Mouse (Mus musculus) limb, embryonic 15.5 days (tissue): Measurements from ENCODE around the gene Dusp18. TPM values are rescaled to one million over a fixed set of nuclear protein-coding genes. Genes with fewer than 3 reads are reported as not detected.

Experiments
- ATAC-seq: fragments of 200-750 bp; cut with Nextera tagmentation; 2 replicates; pipeline ENCODE4 v1.8.0; 2017; ENCODE audit warnings: low read depth, moderate TSS enrichment; ENCODE audit not compliant: insufficient number of reproducible peaks, low FRiP score, low TSS enrichment
- H3K27ac ChIP-seq: fragments of 300-500 bp; sonication (generic); 2 replicates; pipeline ENCODE4 v1.5.1; 2015; ENCODE audit warnings: moderate library complexity, mild to moderate bottlenecking, inconsistent platforms
- H3K27me3 ChIP-seq: fragments of 300-500 bp; sonication (generic); 2 replicates; pipeline ENCODE4 v1.6.1; 2015; ENCODE audit warnings: inconsistent platforms
- H3K36me3 ChIP-seq: fragments of 300-500 bp; sonication (generic); 2 replicates; pipeline ENCODE4 v1.6.1; 2015; ENCODE audit warnings: inconsistent platforms
- H3K4me1 ChIP-seq: fragments of 300-500 bp; sonication (generic); 2 replicates; pipeline ENCODE4 v1.6.1; 2015; ENCODE audit warnings: inconsistent platforms
- H3K4me2 ChIP-seq: fragments of 300-500 bp; sonication (generic); 2 replicates; pipeline ENCODE4 v1.6.1; 2015; ENCODE audit warnings: mild to moderate bottlenecking, inconsistent platforms
- H3K4me3 ChIP-seq: fragments of 300-500 bp; sonication (generic); 2 replicates; pipeline ENCODE4 v1.5.1; 2015; ENCODE audit warnings: mild to moderate bottlenecking, inconsistent platforms
- H3K9ac ChIP-seq: fragments of 300-500 bp; sonication (generic); 2 replicates; pipeline ENCODE4 v1.6.1; 2015; ENCODE audit warnings: inconsistent platforms
- H3K9me3 ChIP-seq: fragments of 300-500 bp; sonication (generic); 2 replicates; pipeline ENCODE4 v1.6.1; 2016; ENCODE audit warnings: inconsistent platforms
- WGBS: fragments of 180-500 bp; shearing (Covaris S2); methylation state at CpG from one replicate; pipeline ENCODE4 v1.1.7; 2015; 5-methylcytosine and 5-hydroxymethylcytosine counted together
- polyA plus RNA-seq: library from polyadenylated mRNA; unstranded; fragments of >200 nt; fragmentation: Nextera tagmentation; extraction: Ambion mirVana; gene quantifications from 2 replicates; pipeline ENCODE4 v1.2.1, GENCODE M21; 2015

The Dusp18 gene
- polyA plus RNA-seq, result 7.6 and 9.0 TPM in 2 replicates

GRCm38 (mm10) chr11:3894406-3895281 is at the start of gene Dusp18, which contains the start of gene 4921536K21Rik:
Gene Dusp18 (plus strand): TSS chr11:3895240.
Gene 4921536K21Rik (minus strand): TSS chr11:3895098.
- Histone ChIP-seq H3K27me3 (no peaks in the 10 kb centered on the region), H3K4me2 (peak within 1 kb of the TSS; percentile 88), H3K9ac (peak within 1 kb of the TSS; percentile 37), H3K27ac (peak within 1 kb of the TSS; percentile 78), H3K36me3 (peaks cover 7% of the 10 kb centered on the region; the same call in 1 of the 2 replicates), H3K4me1 (peaks cover 9% of the 10 kb centered on the region), H3K4me3 (peak within 1 kb of the TSS; percentile 49), H3K9me3 (no peaks in the 10 kb centered on the region)
- ATAC-seq, result peak; percentile 84
- WGBS, result 3% methylated on average over 46 of the region's 46 CpGs

- H3K4me3 ChIP-seq, result no peak overlapping the region
- no peak overlapping the region for H3K9ac ChIP-seq
- no peaks in the 10 kb centered on the region for H3K36me3 ChIP-seq
- H3K9me3 ChIP-seq, result no peaks in the 10 kb centered on the region
- no peak for ATAC-seq
- WGBS, result 43% methylated on average over 2 of the region's 2 CpGs
- H3K4me2 ChIP-seq, result no peak overlapping the region
- no peak overlapping the region for H3K27ac ChIP-seq
- H3K4me1 ChIP-seq, result no peaks in the 10 kb centered on the region
- no peaks in the 10 kb centered on the region for H3K27me3 ChIP-seq
Measured at GRCm38 (mm10) chr11:3846351-3846750, 48.7 kb upstream of the Dusp18 start.

- no peak overlapping the region for H3K4me3 ChIP-seq
- H3K9ac ChIP-seq, result no peak overlapping the region
- no peak overlapping the region for H3K27ac ChIP-seq
- H3K4me1 ChIP-seq, result peaks cover 3% of the 10 kb centered on the region; the same call in 1 of the 2 replicates
- no peaks in the 10 kb centered on the region for H3K36me3 ChIP-seq
- H3K27me3 ChIP-seq, result no peaks in the 10 kb centered on the region
- ATAC-seq, result no peak
- no peak overlapping the region for H3K4me2 ChIP-seq
- no peaks in the 10 kb centered on the region for H3K9me3 ChIP-seq
- 79% methylated on average over 15 of the region's 15 CpGs for WGBS
Measured at GRCm38 (mm10) chr11:3849469-3850314, 45.3 kb upstream of the Dusp18 start.

- no peaks in the 10 kb centered on the region for H3K36me3 ChIP-seq
- ATAC-seq, result no peak
- no peak overlapping the region for H3K9ac ChIP-seq
- H3K27ac ChIP-seq, result no peak overlapping the region
- H3K4me3 ChIP-seq, result no peak overlapping the region
- peaks cover 3% of the 10 kb centered on the region; the same call in 1 of the 2 replicates for H3K4me1 ChIP-seq
- H3K27me3 ChIP-seq, result no peaks in the 10 kb centered on the region
- 70% methylated on average over 2 of the region's 2 CpGs for WGBS
- H3K4me2 ChIP-seq, result no peak overlapping the region
- H3K9me3 ChIP-seq, result no peaks in the 10 kb centered on the region
Measured at GRCm38 (mm10) chr11:3850315-3850614, 44.8 kb upstream of the Dusp18 start.

GRCm38 (mm10) chr11:3850746-3851277 is 44.2 kb upstream of the Dusp18 start:
- 64% methylated on average over 5 of the region's 5 CpGs for WGBS
- no peak for ATAC-seq
- no peak overlapping the region for H3K9ac ChIP-seq
- H3K27ac ChIP-seq, result no peak overlapping the region
- H3K4me3 ChIP-seq, result no peak overlapping the region
- no peaks in the 10 kb centered on the region for H3K27me3 ChIP-seq
- no peaks in the 10 kb centered on the region for H3K9me3 ChIP-seq
- H3K4me1 ChIP-seq, result peaks cover 3% of the 10 kb centered on the region; the same call in 1 of the 2 replicates
- no peak overlapping the region for H3K4me2 ChIP-seq
- H3K36me3 ChIP-seq, result no peaks in the 10 kb centered on the region

GRCm38 (mm10) chr11:3851872-3852271 is 43.2 kb upstream of the Dusp18 start:
- Histone ChIP-seq H3K36me3 (no peaks in the 10 kb centered on the region), H3K27me3 (no peaks in the 10 kb centered on the region), H3K4me3 (no peak overlapping the region), H3K27ac (no peak overlapping the region), H3K9me3 (no peaks in the 10 kb centered on the region), H3K9ac (no peak overlapping the region), H3K4me1 (peaks cover 3% of the 10 kb centered on the region; the same call in 1 of the 2 replicates), H3K4me2 (no peak overlapping the region)
- WGBS, result 72% methylated on average over 4 of the region's 4 CpGs
- ATAC-seq, result no peak

- no peaks in the 10 kb centered on the region for H3K36me3 ChIP-seq
- ATAC-seq, result no peak
- no peak overlapping the region for H3K9ac ChIP-seq
- H3K27me3 ChIP-seq, result no peaks in the 10 kb centered on the region
- H3K4me2 ChIP-seq, result no peak overlapping the region
- H3K9me3 ChIP-seq, result no peaks in the 10 kb centered on the region
- 92% methylated on average over 10 of the region's 10 CpGs for WGBS
- H3K4me1 ChIP-seq, result peaks cover 3% of the 10 kb centered on the region; the same call in 1 of the 2 replicates
- no peak overlapping the region for H3K4me3 ChIP-seq
- no peak overlapping the region for H3K27ac ChIP-seq
Measured at GRCm38 (mm10) chr11:3853031-3853430, 42.0 kb upstream of the Dusp18 start.

GRCm38 (mm10) chr11:3853481-3854034 is 41.5 kb upstream of the Dusp18 start:
- Histone ChIP-seq H3K9ac (no peak overlapping the region), H3K4me2 (no peak overlapping the region), H3K36me3 (no peaks in the 10 kb centered on the region), H3K9me3 (no peaks in the 10 kb centered on the region), H3K27ac (no peak overlapping the region), H3K4me3 (no peak overlapping the region), H3K27me3 (no peaks in the 10 kb centered on the region), H3K4me1 (peaks cover 3% of the 10 kb centered on the region; the same call in 1 of the 2 replicates)
- WGBS, result 50% methylated on average over 5 of the region's 5 CpGs
- ATAC-seq, result 0 out of 2 replicates have a peak, but pooled peaks have one; percentile 61

- WGBS, result 95% methylated on average over 3 of the region's 3 CpGs
- H3K27me3 ChIP-seq, result no peaks in the 10 kb centered on the region
- no peak overlapping the region for H3K4me3 ChIP-seq
- H3K4me2 ChIP-seq, result no peak overlapping the region
- no peak overlapping the region for H3K9ac ChIP-seq
- no peak overlapping the region for H3K27ac ChIP-seq
- H3K9me3 ChIP-seq, result no peaks in the 10 kb centered on the region
- ATAC-seq, result no peak
- H3K4me1 ChIP-seq, result peaks cover 3% of the 10 kb centered on the region; the same call in 1 of the 2 replicates
- no peaks in the 10 kb centered on the region for H3K36me3 ChIP-seq
Measured at GRCm38 (mm10) chr11:3854156-3854555, 40.9 kb upstream of the Dusp18 start.

GRCm38 (mm10) chr11:3855846-3856245 is 39.2 kb upstream of the Dusp18 start:
- WGBS, result 78% methylated on average over 5 of the region's 5 CpGs
- H3K4me2 ChIP-seq, result no peak overlapping the region

GRCm38 (mm10) chr11:3857902-3858301 is 37.1 kb upstream of the Dusp18 start:
- no peak for ATAC-seq
- H3K36me3 ChIP-seq, result no peaks in the 10 kb centered on the region
- no peak overlapping the region for H3K4me2 ChIP-seq
- H3K4me3 ChIP-seq, result no peak overlapping the region
- no peaks in the 10 kb centered on the region for H3K9me3 ChIP-seq
- no peaks in the 10 kb centered on the region for H3K4me1 ChIP-seq
- peaks cover 9% of the 10 kb centered on the region for H3K27me3 ChIP-seq
- no peak overlapping the region for H3K9ac ChIP-seq
- WGBS, result 77% methylated on average over 5 of the region's 5 CpGs
- no peak overlapping the region for H3K27ac ChIP-seq

More at GRCm38 (mm10) chr11:3855846-3856245, 39.2 kb upstream of the Dusp18 start:
- no peak overlapping the region for H3K4me3 ChIP-seq
- no peak overlapping the region for H3K9ac ChIP-seq
- H3K4me1 ChIP-seq, result peaks cover 3% of the 10 kb centered on the region; the same call in 1 of the 2 replicates
- no peak overlapping the region for H3K27ac ChIP-seq
- H3K36me3 ChIP-seq, result no peaks in the 10 kb centered on the region
- H3K9me3 ChIP-seq, result no peaks in the 10 kb centered on the region
- no peak for ATAC-seq
- H3K27me3 ChIP-seq, result no peaks in the 10 kb centered on the region
